Mouse (Mus musculus): Measurements from ENCODE around the gene Tbpl1. TPM values are rescaled to one million over a fixed set of nuclear protein-coding genes. Genes with fewer than 3 reads are reported as not detected.

Tbpl1 gene
- polyA plus RNA-seq, 1 experiment from 2014 or later: 52.7 TPM

DNA sequence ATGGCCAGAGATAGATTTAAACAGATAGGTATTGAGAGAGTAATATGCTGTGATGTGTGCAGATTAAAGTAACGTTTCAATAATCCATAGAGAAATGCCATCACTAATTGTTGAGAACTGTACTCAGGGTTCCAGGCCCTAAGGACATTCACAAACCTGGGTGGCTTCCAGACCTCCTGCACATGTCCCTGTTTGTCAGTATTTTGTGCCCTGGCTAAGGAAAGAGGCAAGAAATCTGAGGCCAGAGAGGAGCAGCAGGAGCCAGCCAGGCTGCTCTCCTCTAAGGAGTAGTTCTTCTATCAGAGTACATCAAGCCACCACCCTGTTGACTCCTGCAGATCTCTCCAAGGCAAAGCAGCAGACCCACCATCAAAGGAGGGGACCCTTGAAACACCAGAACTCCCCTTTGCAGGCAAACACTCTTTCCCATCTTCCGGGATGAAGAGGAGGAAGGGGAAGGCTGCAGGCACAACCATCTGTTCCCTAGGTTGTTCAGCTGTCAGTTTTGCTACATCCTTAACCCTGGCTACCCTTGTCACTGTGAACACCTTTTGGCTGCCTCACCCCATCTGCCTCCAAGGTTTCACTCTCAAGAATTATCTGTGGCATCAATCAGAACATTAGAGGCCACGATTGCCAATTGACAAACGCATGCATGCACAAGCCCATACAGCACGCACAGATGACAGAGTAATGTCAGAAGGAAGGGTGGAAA lies 71.3 kb downstream of the Tbpl1 start:
- Histone ChIP-seq H3K9ac (ENCODE audit: low read length) (no peak overlapping the region), H3K4me1 (ENCODE audit: control insufficient read depth, insufficient read depth, low read length) (peaks cover 5% of the 10 kb centered on the region), H3K9me3 (replicated peaks; ENCODE audit: control insufficient read depth, low read length) (no peaks in the 10 kb centered on the region), H3K27me3 (ENCODE audit: control insufficient read depth, insufficient read depth, low read length) (no peaks in the 10 kb centered on the region), H3K27ac (ENCODE audit: low read length) (no peak overlapping the region), H3K36me3 (ENCODE audit: control insufficient read depth, insufficient read depth, low read length) (no peaks in the 10 kb centered on the region), H3K4me2 (ENCODE audit: low read depth, low read length) (no peak overlapping the region), H3K4me3 (replicated peaks; ENCODE audit: low read length) (no peak overlapping the region)
- 85% methylated on average over 5 of the region's 5 CpGs for WGBS
- ATAC-seq (ENCODE audit: insufficient read depth, low FRiP score): no peak

DNA sequence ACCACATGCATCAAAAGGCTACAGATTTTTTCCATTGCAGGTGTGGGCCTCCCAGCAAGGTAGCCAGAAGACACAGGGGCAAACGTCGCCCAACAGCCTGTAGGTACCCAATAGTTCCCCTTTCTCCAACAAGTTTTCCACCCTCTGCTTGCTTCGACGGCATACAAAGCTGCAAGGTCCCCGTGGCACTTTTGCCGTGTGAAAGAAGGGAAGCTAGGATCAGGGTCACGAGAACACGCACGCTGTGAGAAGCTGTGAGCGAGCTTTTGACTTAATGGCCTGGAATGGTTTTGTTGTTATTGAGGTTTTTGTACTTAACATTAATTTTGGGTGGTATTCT lies 72.4 kb downstream of the Tbpl1 start:
- Histone ChIP-seq H3K27ac (ENCODE audit: low read length) (0 out of 2 replicates have a peak overlapping the region, but pooled peaks have one; percentile 28), H3K36me3 (ENCODE audit: control insufficient read depth, insufficient read depth, low read length) (no peaks in the 10 kb centered on the region), H3K27me3 (ENCODE audit: control insufficient read depth, insufficient read depth, low read length) (no peaks in the 10 kb centered on the region), H3K4me2 (ENCODE audit: low read depth, low read length) (no peak overlapping the region), H3K4me1 (ENCODE audit: control insufficient read depth, insufficient read depth, low read length) (peaks cover 5% of the 10 kb centered on the region), H3K4me3 (replicated peaks; ENCODE audit: low read length) (no peak overlapping the region), H3K9me3 (replicated peaks; ENCODE audit: control insufficient read depth, low read length) (no peaks in the 10 kb centered on the region), H3K9ac (ENCODE audit: low read length) (no peak overlapping the region)
- whole genome bisulfite sequencing: 83% methylated on average over 10 of the region's 10 CpGs
- no peak for ATAC-seq (ENCODE audit: insufficient read depth, low FRiP score)

DNA sequence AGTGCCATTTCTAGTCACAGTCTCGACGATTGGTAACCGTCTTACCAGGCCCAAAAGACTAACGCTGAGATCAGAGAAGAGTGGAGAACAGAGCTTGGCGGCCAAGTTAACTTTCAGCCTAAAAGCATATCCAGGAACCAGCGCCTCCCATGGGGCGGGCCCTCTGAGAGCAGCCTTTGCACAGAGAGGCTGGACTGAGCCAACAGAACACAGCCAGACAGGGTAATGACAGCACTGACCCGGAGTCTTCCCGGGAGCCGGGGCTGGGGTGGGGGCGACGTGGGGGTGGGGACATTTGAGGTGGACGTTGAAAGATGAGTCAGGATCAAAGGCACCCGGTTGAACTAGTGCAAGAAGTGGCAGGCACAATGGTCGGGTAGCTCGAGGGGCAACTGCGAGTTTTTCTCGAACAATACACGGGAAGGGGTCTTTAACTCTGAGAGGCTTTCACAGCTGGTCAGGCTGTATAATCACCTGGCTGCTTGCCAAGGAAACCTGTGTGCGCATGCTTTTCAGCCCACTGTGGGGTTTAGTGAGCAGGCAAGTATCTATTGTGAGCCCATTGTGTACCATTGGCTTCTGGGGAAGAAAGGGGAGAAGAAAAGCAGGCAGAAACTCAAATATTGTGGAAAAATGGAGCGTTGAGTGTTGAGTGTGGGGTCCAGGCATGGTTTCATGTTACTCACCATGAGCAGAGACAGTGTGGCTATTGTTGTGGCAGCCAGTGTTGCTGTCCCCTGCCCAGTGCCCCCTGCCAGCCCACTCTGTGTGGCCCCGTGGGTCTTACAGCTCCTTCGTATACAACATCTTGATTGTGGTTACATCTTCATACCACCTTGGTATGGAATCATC lies 73.0 kb downstream of the Tbpl1 start:
- Histone ChIP-seq H3K36me3 (ENCODE audit: control insufficient read depth, insufficient read depth, low read length) (no peaks in the 10 kb centered on the region), H3K4me1 (ENCODE audit: control insufficient read depth, insufficient read depth, low read length) (peaks cover 5% of the 10 kb centered on the region), H3K9ac (ENCODE audit: low read length) (no peak overlapping the region), H3K27ac (ENCODE audit: low read length) (peak overlapping the region; percentile 28; the same call in 1 of the 2 replicates), H3K27me3 (ENCODE audit: control insufficient read depth, insufficient read depth, low read length) (no peaks in the 10 kb centered on the region), H3K9me3 (replicated peaks; ENCODE audit: control insufficient read depth, low read length) (no peaks in the 10 kb centered on the region), H3K4me2 (ENCODE audit: low read depth, low read length) (peak overlapping the region; percentile 36), H3K4me3 (replicated peaks; ENCODE audit: low read length) (no peak overlapping the region)
- ATAC-seq (ENCODE audit: insufficient read depth, low FRiP score): peak; percentile 75
- WGBS: 35% methylated on average over 23 of the region's 23 CpGs

Small RNA genes lying within 50 kb of the gene (microRNA-seq; reads per million reads assigned to microRNA genes)
- 1.2 reads per million for gene Mir7663

Other genes starting within 250 kb of the Tbpl1 start
- gene Slc2a12, start 86.9 kb downstream of the Tbpl1 start, polyA plus RNA-seq (2015; fragmentation: Nextera tagmentation; extraction: Ambion mirVana): 1.5 and 1.7 TPM in 2 replicates
- 189 and 202 TPM in 2 replicates for gene Tcf21, start 88.2 kb upstream of the Tbpl1 start, polyA plus RNA-seq (2015; fragmentation: Nextera tagmentation; extraction: Ambion mirVana)

Data from stomach, embryonic 16.5 days (tissue).